Mouse (Mus musculus) spleen, postnatal 36 days (tissue): ENCODE measurements at regions not wholly inside any gene's neighbourhood (a gene's known extent, or its start where the extent isn't known, plus 50 kb on each side); places are given as distances from the start of the nearest gene placed in this dataset.
"Not testable (repeated sequence)": the region's sequence is repeated elsewhere in the genome, so short reads cannot be mapped to it uniquely, and the experiment has no call there.

ENCODE experiments used
- DNase-seq, 2 experiments: peaks; one replicate each; pipeline ENCODE4 v3.0.0; 2022; ENCODE audit warnings: low spot score in 2 of 2, mixed read lengths in 1 of 2

GRCm38 (mm10) chr3:58224696-58225095 lies 189.8 kb upstream of the Tsc22d2 start:
- DNase-seq = no peak

DNA sequence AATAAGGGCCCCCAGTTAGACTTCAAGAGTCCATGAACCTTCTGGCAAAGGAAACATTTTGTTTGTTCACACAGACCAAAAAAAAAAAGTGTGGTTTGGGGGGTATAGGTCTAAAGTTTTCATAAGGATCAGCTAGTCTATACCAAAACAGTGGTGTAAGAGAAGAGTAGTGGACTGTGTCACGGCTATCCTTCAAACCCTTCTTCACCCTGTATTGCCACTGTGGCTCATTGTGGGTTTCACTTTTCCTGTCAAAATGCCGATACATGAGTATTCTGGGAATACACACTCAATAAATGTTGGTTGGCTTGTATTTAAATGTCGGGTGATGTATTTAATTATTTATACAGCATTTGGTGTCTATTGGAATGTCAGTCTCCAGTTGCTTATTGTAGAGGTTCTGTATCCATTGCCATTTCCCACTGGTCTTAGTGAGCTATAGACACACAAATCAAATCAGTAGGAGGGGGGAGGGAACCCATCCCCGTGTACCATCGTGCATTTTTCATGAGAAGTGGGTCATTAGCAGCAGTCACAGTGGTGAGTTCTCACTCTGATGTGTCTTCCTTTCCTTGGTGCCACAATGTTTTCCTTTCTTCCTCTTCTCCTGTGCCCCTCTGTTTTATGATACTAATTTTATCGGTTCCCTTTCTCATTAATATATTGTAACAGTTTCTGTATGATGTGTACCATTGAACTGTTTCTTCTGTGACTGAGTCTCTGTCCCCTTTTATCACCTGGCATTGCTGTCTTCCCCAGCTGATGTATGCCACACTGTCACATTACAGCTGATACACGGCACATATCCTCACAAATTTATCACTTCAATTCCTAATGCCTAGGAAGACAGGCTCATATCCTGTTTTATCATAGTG lies 187.8 kb upstream of the Tsc22d2 start:
- DNase-seq = no peak

GRCm38 (mm10) chr3:58227322-58227627 lies 187.2 kb upstream of the Tsc22d2 start:
- DNase-seq = no peak

- no peak for DNase-seq
These were observed 186.3 kb upstream of the Tsc22d2 start for GRCm38 (mm10) chr3:58228189-58228588.

DNA sequence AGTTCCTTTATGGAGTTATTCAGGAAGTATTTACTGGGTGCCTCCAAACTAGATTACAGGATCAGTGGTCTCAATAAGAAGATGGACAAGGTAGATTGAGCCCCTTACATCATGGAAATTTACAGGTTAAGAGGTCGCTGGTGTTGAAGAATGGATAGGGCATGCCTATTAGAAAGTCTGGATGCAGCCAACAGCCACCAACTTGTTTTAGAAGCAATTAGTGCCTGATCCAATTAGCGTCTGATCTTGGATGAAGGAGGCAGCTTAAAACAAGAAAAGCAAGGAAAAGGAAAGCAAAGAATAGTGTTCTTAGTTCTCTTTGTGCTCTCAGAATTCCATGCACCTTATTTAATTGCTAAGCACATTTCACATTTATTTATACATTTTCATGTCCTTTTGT lies 182.8 kb upstream of the Tsc22d2 start:
- no peak for DNase-seq

DNA sequence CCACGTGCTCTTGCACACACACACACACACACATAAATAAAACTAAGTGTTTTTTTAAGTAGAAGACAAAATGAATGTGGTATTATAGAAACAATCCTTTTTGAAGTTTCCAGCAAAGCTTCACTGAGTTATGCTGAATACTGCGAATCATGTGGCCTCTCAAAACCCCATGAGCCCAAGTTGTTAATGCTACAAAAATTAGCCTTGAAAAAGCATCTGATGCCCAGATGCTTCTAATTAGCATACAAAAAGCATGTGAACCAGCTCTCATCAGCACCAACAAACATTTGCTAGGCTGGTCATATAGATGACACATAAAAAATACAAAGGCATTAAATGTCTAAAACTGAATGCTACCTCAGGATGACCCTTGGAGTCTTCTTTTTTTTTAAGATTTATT lies 181.2 kb upstream of the Tsc22d2 start:
- no peak for DNase-seq

DNA sequence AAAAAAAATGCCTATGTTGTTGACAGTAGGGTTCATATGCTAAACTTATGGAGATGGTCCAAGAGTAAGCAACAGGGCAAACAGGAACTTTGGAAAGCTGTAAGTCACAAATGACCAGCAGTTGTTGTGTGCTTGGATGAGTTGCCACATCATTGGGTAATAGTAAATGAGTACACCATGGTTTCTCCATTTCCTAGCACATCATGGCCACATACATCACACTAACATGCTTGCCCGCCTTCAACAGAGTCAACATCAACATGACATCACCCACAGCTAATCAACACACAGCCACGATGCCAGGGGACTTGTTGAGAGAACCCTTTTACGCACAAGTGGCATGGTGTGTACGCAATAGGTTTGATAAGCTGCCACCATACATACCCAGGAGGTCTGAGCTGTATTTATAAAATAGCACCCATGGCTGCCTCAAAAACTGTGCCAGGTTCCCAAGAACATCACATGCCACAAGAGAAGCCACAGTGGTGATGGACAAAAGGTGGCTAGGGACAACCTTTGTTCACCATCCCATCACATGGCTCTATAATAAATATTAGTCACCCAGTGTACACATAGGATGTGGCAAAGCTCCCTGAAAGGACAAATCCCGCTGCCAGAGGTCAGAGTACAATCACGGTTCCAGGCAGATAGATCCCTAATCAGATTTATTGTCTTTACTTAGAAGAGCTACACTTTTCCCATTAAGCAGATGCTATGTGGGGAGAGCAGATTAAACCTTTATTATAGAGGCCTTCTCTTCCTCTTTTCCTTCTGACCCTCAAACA lies 179.5 kb upstream of the Tsc22d2 start:
- no peak for DNase-seq

- DNase-seq = no peak
These were observed 176.4 kb upstream of the Tsc22d2 start for GRCm38 (mm10) chr3:58238111-58238510.

GRCm38 (mm10) chr3:58240775-58241174 lies 173.7 kb upstream of the Tsc22d2 start:
- DNase-seq = no peak

DNA sequence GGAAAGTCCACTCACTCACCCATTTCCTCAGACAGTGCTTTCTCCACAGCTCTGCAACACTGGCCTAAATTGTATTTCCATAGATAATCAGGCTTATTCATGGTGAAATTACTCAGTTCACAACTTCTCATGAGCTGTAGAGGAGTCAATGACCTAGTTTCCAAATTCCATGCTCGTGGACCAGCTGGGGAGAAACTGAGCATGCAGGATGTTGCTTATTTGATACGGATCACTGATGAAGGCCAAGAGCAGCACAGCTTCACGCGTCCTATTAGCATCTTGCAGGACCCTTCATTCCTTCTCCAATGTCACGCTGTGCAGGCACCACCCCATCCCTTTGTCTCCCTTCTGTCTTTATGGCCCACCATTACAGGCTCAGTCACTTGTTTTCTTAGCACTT lies 169.2 kb upstream of the Tsc22d2 start:
- DNase-seq = no peak

- no peak for DNase-seq
These were observed 166.5 kb upstream of the Tsc22d2 start for GRCm38 (mm10) chr3:58247989-58248388.

GRCm38 (mm10) chr3:58253942-58254341 lies 160.6 kb upstream of the Tsc22d2 start:
- DNase-seq = no peak

GRCm38 (mm10) chr3:58267606-58268325 lies 146.7 kb upstream of the Tsc22d2 start:
- DNase-seq = no peak

- DNase-seq = not testable (repeated sequence)
These were observed 143.1 kb upstream of the Tsc22d2 start for GRCm38 (mm10) chr3:58271441-58271840.

DNA sequence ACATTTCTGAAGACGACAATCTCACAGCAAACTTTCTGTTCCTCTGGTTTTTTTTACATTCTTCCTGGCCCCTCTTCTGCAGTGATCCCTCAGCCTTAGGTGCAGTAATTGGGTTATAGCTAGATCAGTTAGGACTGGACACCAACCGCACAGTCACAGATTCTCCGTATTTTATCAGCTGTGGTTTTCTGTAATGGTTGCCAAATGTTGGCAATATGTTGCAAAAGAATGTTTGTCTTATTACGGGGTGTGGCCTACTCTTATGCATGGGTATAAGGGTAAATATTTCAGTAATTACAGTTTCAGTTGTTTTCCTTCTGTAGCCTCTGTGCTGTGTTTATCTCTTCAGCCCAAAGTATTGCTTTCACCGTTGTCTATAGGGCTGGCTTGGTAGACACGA lies 133.2 kb upstream of the Tsc22d2 start:
- no peak for DNase-seq

GRCm38 (mm10) chr3:58284371-58284770 lies 130.1 kb upstream of the Tsc22d2 start:
- not testable (repeated sequence) for DNase-seq

GRCm38 (mm10) chr3:58295810-58296209 lies 118.7 kb upstream of the Tsc22d2 start:
- no peak for DNase-seq

DNA sequence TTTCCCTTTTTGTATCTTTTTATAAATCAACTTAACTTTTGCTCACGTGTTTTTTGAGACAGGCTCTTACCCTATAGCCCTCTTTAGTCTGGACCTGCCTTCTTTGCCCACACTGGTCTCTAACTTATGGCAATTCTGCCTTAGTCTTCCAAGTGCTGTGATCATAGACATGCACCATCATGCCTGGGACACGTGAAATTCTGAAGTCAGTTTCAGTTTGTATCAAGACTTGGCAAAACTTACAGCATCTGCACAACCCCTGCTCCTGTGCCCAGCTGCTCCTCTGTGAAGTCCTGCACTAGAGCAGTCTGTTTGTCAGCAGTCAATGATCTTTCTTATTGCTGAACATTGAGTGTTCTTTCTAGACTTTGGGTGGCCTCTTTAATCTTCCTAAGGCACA lies 114.3 kb upstream of the Tsc22d2 start:
- no peak for DNase-seq

DNA sequence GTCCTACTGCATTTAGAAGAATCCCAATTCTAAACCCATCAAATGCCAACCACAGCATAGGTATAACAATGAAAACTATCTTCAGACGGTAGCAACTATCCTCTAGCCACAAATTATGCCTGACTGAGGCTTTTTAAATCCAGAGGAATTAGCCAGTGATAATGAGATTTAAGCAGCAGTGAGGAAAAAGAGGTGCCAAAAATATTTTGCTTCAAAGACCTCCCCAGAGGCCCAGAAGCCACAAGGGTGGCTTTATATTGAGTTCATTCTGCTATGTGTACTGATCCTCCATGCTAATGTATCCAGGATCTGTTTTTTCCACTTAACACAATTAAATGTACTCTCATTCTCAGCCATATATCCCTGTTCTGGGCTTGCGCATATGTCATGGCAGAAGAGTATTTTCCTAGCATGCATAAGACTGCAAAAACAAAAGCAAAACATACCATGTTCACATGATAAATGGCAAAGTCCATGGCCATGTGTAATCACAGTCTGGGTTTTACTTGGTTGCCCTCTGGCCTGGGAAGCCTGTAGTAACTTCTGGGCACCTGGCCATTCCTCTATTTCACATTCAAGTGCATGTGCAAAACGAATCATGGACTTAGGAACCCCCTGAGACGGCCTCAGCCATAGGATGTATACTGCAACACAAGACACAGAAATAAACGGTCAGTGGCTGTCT lies 113.6 kb upstream of the Tsc22d2 start:
- no peak for DNase-seq

DNA sequence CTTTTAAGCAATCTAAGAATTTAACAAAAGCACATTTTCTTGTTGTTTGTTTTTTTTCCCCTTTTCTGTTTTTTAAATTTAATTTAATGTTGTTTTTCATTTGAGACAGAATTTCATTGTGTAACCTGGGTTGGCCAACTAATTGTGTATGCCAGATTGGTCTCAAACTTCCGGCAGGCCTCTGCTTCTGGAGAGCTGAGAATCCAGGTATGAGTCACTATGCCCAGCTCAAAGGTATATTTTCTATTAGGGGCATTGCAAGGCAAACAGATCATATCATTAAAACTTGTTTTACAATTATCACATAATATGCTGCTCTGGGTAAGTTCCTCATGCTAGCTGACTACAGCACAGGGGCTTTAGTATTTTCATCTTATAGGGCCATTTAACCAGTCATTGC lies 112.2 kb upstream of the Tsc22d2 start:
- no peak for DNase-seq

- no peak for DNase-seq
These were observed 110.8 kb upstream of the Tsc22d2 start for GRCm38 (mm10) chr3:58303746-58304145.

DNA sequence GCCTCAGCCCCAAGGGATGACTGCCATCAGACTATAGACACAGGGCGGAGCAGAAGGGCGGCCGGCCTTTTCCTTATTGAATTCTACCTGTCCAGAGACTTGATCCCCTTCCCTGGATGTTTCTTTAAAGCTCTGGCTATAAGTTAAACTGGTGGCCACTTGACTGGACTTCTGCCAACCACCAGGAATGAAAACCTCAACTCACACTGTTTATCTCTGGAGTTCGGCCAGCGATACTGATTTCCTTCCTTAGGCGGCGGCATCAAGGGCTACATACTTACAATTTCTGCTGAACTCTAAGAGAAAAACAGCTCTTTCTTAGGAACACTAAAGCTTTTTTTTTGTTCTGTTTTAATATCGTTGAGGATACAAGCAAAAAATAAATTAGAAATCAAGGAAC lies 104.9 kb upstream of the Tsc22d2 start:
- no peak for DNase-seq
